Mouse (Mus musculus) megakaryocyte, embryonic 14.5 days (primary cell): ENCODE data around the gene Prune1.

Experiments
- FLI1 ChIP-seq: IDR thresholded peaks from 2 replicates; pipeline ENCODE4 v1.6.1; 2012; ENCODE audit warnings: low read length, inconsistent platforms, mixed read lengths
- GATA1 ChIP-seq: IDR thresholded peaks from 3 replicates; pipeline ENCODE4 v1.6.1; 2012; ENCODE audit warnings: mixed read lengths, low read length, inconsistent platforms, borderline replicate concordance

- TF ChIP-seq GATA1 (no peak), FLI1 (no peak)
Observed at GRCm38 (mm10) chr3:95216655-95217254, 65.1 kb downstream of the Prune1 start.
